Mouse (Mus musculus) liver, embryonic 13.5 days (tissue): ENCODE measurements around the gene Sp140. TPM values are rescaled to one million over a fixed set of nuclear protein-coding genes. Genes with fewer than 3 reads are reported as not detected.
A peak's percentile ranks its signal among the peaks of the same experiment; 100 is the strongest.
"Not testable (repeated sequence)": the region's sequence is repeated elsewhere in the genome, so short reads cannot be mapped to it uniquely, and the experiment has no call there.

Experiments
- ATAC-seq: fragments of 200-750 bp; cut with Nextera tagmentation; 2 replicates; pipeline ENCODE4 v1.8.0; 2017; ENCODE audit warnings: low read depth, mild to moderate bottlenecking, moderate number of reproducible peaks, moderate library complexity
- DNase-seq: peaks from one replicate; pipeline ENCODE4 v3.0.0; 2022
- H3K27ac ChIP-seq: fragments of 300-500 bp; sonication (generic); 2 replicates; pipeline ENCODE4 v1.5.1; 2015; ENCODE audit warnings: moderate library complexity, mild to moderate bottlenecking, inconsistent platforms
- H3K27me3 ChIP-seq: fragments of 300-500 bp; sonication (generic); 2 replicates; pipeline ENCODE4 v1.6.1; 2015; ENCODE audit warnings: mild to moderate bottlenecking, inconsistent platforms
- H3K36me3 ChIP-seq: fragments of 300-500 bp; sonication (generic); 2 replicates; pipeline ENCODE4 v1.6.1; 2015; ENCODE audit warnings: mild to moderate bottlenecking, inconsistent platforms
- H3K4me1 ChIP-seq: fragments of 300-500 bp; sonication (generic); replicated peaks from 2 replicates; pipeline ENCODE4 v1.6.1; 2015; ENCODE audit warnings: inconsistent platforms
- H3K4me2 ChIP-seq: fragments of 300-500 bp; sonication (generic); 2 replicates; pipeline ENCODE4 v1.6.1; 2015; ENCODE audit warnings: inconsistent platforms, mild to moderate bottlenecking, moderate library complexity
- H3K4me3 ChIP-seq: fragments of 300-500 bp; sonication (generic); replicated peaks from 2 replicates; pipeline ENCODE4 v1.5.1; 2015; ENCODE audit warnings: mild to moderate bottlenecking, inconsistent platforms
- H3K9ac ChIP-seq: fragments of 300-500 bp; sonication (generic); 2 replicates; pipeline ENCODE4 v1.6.1; 2015; ENCODE audit warnings: mild to moderate bottlenecking, inconsistent platforms
- H3K9me3 ChIP-seq: fragments of 300-500 bp; sonication (generic); replicated peaks from 2 replicates; pipeline ENCODE4 v1.6.1; 2016; ENCODE audit warnings: inconsistent platforms
- WGBS: fragments of 180-500 bp; shearing (Covaris S2); methylation state at CpG from one replicate; pipeline ENCODE4 v1.1.7; 2015; ENCODE audit not compliant: insufficient replicate concordance; 5-methylcytosine and 5-hydroxymethylcytosine counted together
- polyA plus RNA-seq: library from polyadenylated mRNA; unstranded; fragments of >200 nt; fragmentation: Nextera tagmentation; extraction: Ambion mirVana; gene quantifications from 2 replicates; pipeline ENCODE4 v1.2.1, GENCODE M21; 2015

Sp140 gene
- polyA plus RNA-seq = 2.5 and 4.6 TPM in 2 replicates

DNA sequence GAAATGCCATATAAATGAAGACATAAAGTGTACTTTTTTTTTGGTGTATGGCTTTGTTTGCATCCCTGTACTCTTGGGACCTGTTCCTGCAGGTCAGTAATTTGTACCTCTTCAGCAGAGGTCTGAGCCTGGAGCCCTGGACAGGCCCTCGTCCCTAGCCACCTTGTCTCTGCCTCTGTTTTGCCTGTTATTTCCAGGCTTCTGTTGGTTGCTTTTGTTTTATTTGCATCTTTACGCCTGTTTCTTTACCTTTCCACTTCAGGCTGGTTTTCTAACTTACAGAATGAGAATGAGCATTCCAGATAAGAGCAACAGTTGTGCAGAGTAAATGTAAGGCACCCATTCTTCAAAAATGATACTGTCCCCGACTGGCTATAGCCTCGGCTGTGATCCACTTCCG, at the start of gene Sp140:
Gene Sp140, plus strand, starts transcription at position 301 of the 400 bp plus-strand sequence.
- not testable (repeated sequence) for DNase-seq, ATAC-seq, H3K27ac ChIP-seq, H3K36me3 ChIP-seq, H3K9me3 ChIP-seq, H3K4me1 ChIP-seq, H3K27me3 ChIP-seq
- WGBS = no CpG with 5 or more reads among the region's 5 CpGs
- peak within 1 kb of the TSS; percentile 39 for H3K4me2 ChIP-seq
- peak within 1 kb of the TSS; percentile 22; the same call in 1 of the 2 replicates for H3K4me3 ChIP-seq
- 0 out of 2 replicates have a peak within 1 kb of the TSS, but pooled peaks have one; percentile 18 for H3K9ac ChIP-seq

DNA sequence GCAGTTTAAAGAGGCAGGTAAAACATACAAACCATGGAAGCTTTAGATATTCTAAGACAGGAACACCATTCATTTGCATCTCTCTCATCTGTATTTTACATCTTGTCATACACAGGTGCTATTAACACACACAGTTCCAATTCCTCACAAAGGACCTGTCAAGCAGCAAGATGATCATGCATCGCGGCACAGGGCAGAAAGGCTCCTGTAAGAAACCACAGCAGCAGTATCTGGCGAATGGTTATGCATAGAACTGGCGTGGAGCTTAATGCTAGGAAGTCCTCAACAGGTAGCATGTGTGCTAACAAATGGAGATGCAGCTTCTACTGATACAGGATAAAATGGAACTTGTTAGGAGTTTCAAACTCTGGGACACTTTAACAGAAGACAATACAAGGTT, 44.9 kb upstream of the Sp140 start:
- H3K4me2 ChIP-seq, H3K27me3 ChIP-seq, H3K4me1 ChIP-seq, ATAC-seq, H3K9ac ChIP-seq, H3K27ac ChIP-seq, H3K36me3 ChIP-seq, DNase-seq, H3K9me3 ChIP-seq, H3K4me3 ChIP-seq: not testable (repeated sequence)
- WGBS = 65% methylated on average over 4 of the region's 4 CpGs

DNA sequence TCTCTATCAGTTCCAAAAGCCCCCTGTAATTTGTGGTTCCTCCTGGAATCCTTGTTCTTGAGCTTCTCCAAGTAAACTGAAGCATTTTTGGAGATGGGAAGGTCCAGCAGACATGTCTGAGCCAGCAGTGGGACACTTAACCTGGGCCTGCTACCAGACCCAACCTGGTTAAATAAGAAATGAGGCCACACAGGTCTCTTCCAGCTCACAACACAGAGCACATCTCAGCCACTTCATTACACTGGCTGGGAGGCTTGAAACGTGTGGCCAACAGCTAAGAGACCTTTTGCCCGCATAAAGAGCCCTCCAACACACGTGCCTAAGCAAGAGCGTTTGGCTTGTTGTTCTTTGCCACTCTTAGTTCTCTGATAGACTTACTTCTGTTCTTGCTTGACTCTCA, 26.6 kb upstream of the Sp140 start:
- not testable (repeated sequence) for H3K9ac ChIP-seq, ATAC-seq, H3K4me1 ChIP-seq, H3K9me3 ChIP-seq, DNase-seq, H3K36me3 ChIP-seq, H3K4me2 ChIP-seq, H3K27ac ChIP-seq, H3K4me3 ChIP-seq, H3K27me3 ChIP-seq
- WGBS = 68% methylated on average over 4 of the region's 4 CpGs

DNA sequence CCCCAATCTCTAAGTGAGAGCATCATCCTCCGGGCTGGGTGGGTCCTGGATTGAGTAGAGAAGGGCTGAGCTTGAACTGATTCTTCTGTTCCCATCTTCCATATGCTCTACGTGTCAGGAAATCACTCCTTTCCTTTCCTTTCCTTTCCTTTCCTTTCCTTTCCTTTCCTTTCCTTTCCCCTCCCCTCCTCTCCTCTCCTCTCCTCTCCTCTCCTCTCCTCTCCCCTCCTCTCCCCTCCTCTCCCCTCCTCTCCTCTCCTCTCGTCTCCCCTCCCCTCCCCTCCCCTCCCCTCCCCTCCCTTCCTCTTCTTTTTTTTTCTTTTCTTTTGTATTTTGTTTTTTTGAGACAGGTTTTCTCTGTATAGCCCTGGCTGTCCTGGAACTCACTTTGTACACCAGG, 24.8 kb upstream of the Sp140 start, which contains the start of gene G530012D18Rik:
Gene G530012D18Rik, plus strand, starts transcription at position 301 of the 400 bp plus-strand sequence.
- not testable (repeated sequence) for H3K4me2 ChIP-seq, DNase-seq, ATAC-seq, H3K9me3 ChIP-seq, H3K27me3 ChIP-seq, H3K36me3 ChIP-seq, H3K4me3 ChIP-seq, H3K27ac ChIP-seq, H3K9ac ChIP-seq, H3K4me1 ChIP-seq
- WGBS = 47% methylated on average over 2 of the region's 3 CpGs

DNA sequence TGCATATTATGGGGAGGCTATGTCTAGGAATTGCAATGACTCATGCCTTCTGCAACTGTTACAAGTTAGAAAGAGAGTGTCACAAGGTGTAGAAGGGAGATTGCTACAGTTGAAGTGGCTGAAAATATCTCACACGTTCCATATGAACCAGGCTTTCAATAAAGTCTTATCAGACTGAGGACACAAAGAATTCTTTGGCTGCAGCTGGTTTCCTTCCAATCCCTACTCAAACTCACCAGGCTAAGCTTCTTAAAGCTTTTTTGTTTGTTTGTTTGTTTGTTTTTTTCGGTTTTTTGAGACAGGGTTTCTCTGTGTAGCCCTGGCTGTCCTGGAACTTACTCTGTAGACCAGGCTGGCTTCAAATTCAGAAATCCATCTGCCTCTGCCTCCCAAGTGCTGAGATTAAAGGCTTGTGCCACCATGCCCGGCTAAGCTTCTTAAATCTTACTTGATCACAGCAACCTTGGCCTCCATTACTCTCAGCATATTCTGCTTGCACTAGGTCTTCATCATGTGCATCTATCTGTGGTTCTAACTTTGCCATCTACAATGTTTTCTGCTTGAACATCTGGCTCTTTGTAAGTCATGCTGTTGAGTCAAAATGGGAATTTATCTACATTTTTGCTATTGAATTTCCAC, 21.7 kb upstream of the Sp140 start:
- not testable (repeated sequence) for H3K9ac ChIP-seq, H3K4me1 ChIP-seq, DNase-seq, H3K27me3 ChIP-seq, H3K9me3 ChIP-seq, H3K4me2 ChIP-seq, H3K36me3 ChIP-seq, H3K27ac ChIP-seq, ATAC-seq, H3K4me3 ChIP-seq
- WGBS = 34% methylated on average over 3 of the region's 3 CpGs

DNA sequence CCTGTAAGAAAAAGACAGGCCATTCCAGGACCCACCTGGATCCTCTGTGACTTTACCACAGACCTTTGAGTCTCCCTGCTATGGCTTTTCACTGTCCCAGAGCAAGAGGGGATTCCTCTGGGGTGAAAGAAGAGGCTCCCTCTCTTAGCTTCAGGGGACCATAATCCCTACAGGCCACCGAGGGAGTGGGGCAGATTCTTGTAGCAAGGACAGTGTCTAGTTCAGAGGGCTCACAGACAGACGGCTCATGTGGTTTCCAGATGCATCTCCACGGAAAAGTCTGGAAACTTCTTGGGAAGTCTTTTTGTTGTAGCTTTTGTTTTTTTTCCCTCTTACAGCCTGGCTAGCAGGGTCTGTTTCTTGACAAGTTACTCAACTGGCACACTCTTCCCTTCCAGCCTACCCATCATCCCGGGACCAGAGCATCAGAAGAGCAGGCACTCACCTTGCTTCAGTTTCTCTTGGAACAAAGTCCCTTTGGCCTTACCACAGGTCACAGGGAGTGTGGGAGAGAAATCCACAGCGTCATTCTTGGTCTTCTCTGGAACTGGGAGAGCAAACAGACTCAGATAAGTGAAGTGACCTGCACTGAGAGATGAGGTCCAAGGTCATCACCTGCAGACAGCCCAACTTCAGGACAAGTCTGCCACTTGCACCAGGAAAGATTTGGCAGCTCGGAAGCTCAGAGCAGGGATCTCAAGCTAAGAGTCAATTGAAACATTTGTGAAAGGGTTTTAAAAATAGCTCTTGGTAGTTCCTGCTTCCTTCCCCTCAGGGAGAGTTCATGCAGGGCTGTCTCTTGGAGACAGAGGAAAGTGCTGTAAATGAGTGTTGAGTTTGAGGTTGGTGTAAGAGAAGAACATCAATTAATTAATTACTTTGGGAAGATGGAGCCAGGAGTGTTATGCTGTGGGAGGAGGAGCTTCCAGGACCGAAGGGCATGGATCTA, 20.7 kb upstream of the Sp140 start:
- not testable (repeated sequence) for DNase-seq

DNA sequence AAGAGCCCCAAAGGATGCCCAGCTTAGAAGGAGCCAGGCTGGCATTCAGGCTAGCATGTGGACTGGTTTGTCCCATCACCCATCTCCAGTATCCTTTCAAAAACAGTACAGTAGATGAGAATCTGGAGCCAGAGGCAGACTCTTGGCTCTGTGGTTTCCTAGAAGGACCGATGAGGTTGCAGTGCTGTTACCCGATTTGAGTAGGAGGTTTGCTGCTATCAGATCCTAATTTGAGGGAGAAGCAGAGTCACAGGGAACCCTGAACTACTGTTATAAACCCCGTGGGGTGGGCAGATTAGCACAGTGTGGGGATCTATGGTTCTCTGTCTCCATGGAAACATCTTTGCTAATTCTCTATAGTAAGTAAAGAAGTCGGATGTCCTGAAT, 20.0 kb upstream of the Sp140 start:
- not testable (repeated sequence) for H3K9ac ChIP-seq, H3K4me2 ChIP-seq, H3K27ac ChIP-seq, H3K4me1 ChIP-seq, H3K36me3 ChIP-seq, H3K27me3 ChIP-seq, DNase-seq, H3K9me3 ChIP-seq, H3K4me3 ChIP-seq
- WGBS = 33% methylated on average over 3 of the region's 4 CpGs
- ATAC-seq = peak; percentile 39; the same call in 1 of the 2 replicates

More for the DNA sequence above, 20.7 kb upstream of the Sp140 start:
- not testable (repeated sequence) for H3K4me1 ChIP-seq, H3K27ac ChIP-seq, H3K4me3 ChIP-seq, ATAC-seq, H3K4me2 ChIP-seq, H3K36me3 ChIP-seq, H3K9ac ChIP-seq, H3K27me3 ChIP-seq, H3K9me3 ChIP-seq
- WGBS = 65% methylated on average over 6 of the region's 7 CpGs

DNA sequence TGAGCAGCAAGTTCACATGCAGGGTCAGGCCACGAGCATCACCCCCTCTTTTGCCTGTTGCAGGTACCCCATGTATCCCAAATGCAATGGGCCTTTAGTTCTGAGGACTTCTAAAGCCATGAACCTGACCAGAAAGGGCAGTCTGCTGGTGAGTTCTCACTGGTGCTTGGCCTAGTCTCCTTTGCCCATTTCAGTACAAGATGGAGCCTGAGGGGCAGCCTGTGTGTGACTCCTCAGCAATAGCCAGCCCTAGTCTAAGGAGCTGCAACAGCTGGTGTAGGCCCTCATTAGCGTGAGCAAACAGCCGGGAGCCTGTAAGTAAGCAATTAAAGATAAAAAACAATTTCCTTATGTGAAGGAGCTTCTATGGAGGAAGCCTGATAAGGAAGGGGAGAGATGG, 19.6 kb upstream of the Sp140 start:
- H3K27ac ChIP-seq, ATAC-seq, H3K4me2 ChIP-seq, H3K9me3 ChIP-seq, H3K27me3 ChIP-seq, H3K9ac ChIP-seq, H3K4me1 ChIP-seq, H3K4me3 ChIP-seq, H3K36me3 ChIP-seq, DNase-seq: not testable (repeated sequence)
- WGBS = 44% methylated on average over 3 of the region's 3 CpGs

DNA sequence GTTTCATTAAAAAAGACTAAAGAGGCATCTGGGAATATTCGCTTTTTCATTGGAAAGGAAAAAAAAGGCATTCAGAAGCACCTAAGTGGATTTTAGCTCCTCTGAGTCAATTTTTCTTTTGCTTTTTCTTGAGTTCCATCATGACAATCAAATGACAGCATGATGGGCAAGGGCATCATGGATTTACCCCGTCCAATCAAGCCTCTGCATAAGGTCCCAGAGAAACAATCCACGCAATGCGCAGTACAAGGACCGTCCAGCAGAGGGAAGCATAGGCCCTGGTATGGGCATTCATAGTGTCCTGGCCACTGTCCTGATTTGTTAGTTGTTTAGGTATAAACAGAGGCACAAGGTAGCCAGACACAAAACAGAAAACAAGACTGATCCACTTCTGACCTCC, 18.7 kb upstream of the Sp140 start:
- H3K9me3 ChIP-seq, ATAC-seq, H3K4me2 ChIP-seq, H3K27me3 ChIP-seq, DNase-seq, H3K36me3 ChIP-seq, H3K27ac ChIP-seq, H3K9ac ChIP-seq, H3K4me1 ChIP-seq, H3K4me3 ChIP-seq: not testable (repeated sequence)
- 22% methylated on average over 5 of the region's 5 CpGs for WGBS

DNA sequence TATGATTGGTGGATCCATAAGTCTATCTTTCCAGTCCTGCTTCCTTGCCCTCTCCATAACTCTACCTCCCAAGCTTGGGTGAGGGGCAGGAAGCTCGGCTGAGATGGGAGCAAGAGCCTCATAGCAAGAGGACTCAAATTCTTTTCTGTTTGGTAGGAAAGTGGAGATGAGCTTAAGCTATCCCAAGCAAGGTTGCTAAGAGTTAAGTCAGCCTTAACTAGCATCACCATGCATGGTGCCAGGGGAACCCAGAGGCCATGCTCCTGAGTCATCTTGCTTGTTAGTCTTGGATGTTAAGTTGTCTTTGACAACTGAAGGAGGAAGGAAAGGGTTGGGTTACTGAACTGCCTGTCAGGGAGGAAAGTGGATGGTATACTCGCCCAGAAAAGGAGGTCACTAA, 11.5 kb upstream of the Sp140 start:
- 58% methylated on average over 1 of the region's 2 CpGs for WGBS
- not testable (repeated sequence) for H3K4me2 ChIP-seq, H3K4me1 ChIP-seq, H3K27ac ChIP-seq, ATAC-seq, H3K27me3 ChIP-seq, DNase-seq, H3K36me3 ChIP-seq, H3K9ac ChIP-seq, H3K9me3 ChIP-seq, H3K4me3 ChIP-seq

DNA sequence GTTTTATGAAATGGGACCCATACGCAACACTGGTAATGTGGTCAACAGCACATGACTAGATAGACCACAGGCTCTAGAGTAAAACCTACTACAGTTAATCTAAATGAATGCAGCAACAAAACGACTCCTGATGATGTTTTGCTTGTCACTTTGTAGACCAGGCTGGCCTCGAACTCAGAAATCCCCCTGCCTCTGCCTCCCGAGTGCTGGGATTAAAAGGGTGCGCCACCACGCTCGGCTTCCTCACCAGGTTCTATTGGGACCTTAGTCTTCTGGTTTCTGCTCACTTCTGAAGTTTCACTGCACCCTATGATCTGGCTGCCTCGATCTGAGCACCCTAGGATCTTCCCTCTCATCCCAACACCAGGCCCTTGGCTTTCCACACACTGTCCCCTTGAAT, 7.7 kb upstream of the Sp140 start:
- 73% methylated on average over 8 of the region's 8 CpGs for WGBS
- not testable (repeated sequence) for H3K4me3 ChIP-seq, H3K27me3 ChIP-seq, H3K9ac ChIP-seq, DNase-seq, ATAC-seq, H3K36me3 ChIP-seq, H3K4me1 ChIP-seq, H3K27ac ChIP-seq, H3K9me3 ChIP-seq, H3K4me2 ChIP-seq
